Mouse (Mus musculus): ENCODE data around the gene Rpl4. TPM values are rescaled to one million over a fixed set of nuclear protein-coding genes. Genes with fewer than 3 reads are reported as not detected.
"Not testable (repeated sequence)": the region's sequence is repeated elsewhere in the genome, so short reads cannot be mapped to it uniquely, and the experiment has no call there.

Rpl4 gene
- total RNA-seq, 2 experiments from 2014 or later, result 867 to 950 TPM

DNA sequence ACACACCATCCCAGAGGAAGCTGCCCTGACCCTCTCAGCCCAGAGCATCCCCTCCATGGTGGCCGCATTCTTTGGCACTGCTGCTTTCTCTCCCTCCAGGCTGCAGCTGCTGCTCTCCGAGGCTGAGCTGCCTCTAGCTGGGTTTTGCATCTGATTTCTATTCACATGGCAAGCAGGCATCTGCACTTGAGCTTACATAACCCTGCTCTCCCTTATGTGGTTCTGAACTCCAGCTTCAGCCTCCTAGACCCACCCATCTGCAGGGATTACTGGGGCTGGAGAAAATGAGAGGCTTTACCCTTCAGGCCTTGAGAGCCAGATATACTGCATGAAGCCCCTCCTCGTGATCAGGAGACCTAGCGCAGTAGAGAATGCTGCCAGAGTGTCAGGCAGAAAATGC lies 22.4 kb downstream of the Rpl4 start:
- no peak for DNase-seq (ENCODE audit: low spot score in 2 of 2)

DNA sequence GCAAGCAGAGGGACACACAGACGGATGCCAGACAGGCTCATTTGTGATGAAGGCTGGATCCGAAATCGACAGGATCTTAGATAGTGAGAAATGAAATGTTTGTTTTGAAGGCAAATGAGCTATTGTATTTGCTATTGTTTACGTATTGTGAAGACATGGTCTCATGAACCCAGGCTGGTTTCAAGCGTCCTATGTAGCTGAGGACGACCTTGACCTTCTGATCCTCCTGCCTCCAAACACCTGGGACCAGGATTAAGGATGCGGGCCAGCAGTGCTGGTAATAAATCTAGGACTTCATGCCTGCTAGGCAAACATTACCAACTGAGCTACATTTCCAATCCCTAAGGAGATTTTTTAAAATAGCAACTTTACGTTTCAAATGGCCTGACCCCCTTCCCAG lies 24.3 kb downstream of the Rpl4 start:
- no peak for DNase-seq (ENCODE audit: low spot score in 2 of 2)

DNA sequence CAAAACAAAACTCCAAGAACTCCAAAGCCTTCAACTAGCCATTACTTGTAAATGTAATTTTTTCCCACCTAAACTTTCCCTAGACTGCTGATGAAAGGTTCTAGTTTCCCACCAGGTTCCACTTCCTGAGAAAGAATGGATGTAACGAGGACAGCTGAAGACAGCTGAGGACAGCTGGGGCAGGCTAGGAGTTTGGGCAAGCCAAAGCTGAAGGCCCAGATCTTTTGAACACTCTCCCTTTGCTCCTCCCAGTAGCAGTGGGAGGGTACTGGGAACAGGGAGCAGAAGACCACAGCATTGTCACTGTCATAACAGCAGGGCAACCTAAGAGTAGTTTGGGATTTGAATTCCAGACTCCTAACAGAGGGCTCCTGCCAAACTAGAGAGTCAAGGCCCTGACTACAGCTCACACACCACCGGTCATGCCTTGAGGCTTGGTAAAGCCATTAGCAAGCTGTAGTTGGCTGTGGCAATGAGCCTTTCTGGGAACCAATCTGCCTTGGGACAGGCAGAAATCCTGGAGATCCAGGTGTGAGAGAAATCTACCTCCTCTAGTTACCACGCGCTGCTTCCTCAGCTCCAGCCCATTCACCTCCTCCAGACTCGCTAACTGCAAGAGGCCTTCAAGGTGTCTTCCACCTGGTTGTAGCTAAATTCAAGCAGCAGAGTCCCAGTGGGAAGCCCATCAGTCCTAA lies 25.0 kb downstream of the Rpl4 start:
- no peak for DNase-seq (ENCODE audit: low spot score in 2 of 2)

DNA sequence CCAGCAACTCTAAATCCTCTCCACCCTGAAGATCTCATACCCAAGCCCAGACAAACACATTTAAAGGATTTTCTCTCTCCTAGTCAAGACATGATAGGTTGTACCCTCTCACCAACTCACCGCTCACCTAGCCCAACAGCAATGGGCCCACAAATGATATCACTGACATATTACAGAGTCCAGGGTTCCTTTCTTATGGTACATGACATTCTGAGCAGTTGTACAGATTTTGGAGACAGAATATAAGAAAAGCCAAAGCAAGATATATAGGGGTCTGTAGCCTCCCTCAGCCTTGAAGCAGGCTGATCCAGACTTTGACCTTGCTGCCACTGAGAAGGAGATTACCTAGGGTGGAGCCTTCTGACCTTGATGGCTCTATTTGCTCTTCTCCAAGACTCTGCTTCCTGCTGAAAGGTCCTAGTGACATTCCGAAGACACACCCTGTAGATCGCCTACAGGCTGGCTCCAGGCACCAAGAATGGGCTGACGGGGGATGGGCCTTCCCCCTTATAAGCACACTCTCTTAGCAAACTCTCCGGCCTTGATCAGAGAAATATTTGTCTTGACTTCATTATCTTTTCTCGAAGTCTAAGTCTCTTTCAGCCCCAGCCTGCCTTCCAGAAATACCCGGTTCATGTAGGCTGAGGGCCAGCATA lies 25.7 kb downstream of the Rpl4 start:
- DNase-seq (ENCODE audit: low spot score in 2 of 2), result not testable (repeated sequence)

DNA sequence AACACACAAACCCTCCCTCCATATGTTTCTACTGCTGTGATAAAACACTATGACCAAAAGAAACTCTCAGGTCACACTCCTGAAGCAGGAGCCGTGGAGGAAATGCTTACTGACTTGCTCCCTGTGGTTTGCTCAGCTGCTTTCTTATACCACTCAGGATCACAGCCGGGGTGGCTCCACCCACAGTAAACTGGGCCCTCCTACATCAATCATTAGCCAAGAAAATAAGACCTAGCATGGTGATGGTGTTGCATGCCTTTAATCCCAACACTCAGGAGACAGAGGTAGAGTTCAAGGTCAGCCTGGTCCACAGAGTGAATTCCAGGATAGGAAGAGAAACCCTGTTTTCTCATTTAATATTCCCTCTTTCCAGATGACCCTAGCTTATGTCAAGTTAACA lies 26.7 kb downstream of the Rpl4 start:
- no peak for DNase-seq (ENCODE audit: low spot score in 2 of 2)

DNA sequence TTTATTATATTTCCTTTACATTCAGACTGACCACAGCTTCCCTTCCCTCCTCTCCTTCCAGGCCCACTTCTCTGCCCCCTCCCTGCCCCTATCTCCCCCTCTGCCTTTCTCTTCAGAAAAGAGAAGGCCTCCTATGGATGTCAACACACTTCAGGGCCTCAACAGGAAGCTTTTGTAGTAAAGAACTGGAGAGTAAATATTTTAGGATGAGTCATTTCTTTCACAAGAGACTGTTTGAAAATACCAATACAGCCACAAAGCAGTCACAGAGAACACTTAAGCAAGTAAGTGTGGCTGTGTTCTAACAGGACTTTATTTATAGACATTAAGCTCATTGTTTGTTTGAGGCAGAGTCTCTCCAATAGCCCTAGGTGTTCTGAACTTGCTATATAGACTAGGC lies 29.2 kb downstream of the Rpl4 start:
- no peak for DNase-seq (ENCODE audit: low spot score in 2 of 2)

DNA sequence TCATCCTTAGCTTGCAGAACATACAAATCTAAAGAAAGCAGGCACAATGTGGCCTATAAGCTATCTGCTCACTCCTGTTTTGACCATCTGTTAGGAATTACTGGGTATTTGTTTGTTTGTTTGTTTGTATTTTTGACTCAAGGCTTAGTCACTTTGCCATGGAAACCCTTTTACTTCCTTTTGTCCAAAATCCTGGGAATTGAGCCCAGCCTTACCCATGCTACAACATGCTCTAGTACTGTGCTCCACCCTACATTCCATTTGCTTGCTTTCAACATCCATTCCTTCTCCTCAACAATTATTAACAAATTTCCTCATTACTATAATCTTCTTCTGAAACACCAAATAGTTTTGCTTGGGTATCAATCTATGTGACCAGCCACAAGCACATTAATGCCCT lies 29.7 kb downstream of the Rpl4 start:
- no peak for DNase-seq (ENCODE audit: low spot score in 2 of 2)

DNA sequence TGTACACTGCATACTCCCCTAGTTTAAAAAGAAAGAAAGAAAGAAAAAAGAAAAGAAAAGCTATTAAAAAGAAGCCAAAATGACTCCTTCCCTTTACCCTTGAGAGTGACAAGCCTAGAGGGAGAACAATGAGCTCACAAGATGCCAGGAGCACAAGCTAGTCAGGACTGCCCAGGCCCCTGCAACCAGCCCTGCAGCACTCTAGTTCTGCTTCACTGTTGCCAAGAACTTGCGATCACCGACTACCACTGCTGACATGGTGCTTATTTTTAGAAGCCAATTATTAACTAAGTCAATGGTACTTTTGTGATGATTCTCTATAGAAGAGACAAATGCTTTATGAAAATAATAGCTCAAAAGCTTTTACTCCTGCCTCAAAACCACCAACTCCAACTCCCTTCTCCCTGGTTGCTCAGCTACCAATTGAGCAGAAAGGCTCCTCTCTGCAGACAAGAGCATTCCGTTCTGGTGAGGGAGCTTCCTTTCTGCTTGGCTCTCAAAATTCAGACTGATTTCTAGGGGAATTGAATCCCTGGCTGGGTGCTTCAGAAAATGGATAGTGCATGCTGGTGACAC lies 34.4 kb downstream of the Rpl4 start:
- DNase-seq (ENCODE audit: low spot score in 2 of 2), result no peak

DNA sequence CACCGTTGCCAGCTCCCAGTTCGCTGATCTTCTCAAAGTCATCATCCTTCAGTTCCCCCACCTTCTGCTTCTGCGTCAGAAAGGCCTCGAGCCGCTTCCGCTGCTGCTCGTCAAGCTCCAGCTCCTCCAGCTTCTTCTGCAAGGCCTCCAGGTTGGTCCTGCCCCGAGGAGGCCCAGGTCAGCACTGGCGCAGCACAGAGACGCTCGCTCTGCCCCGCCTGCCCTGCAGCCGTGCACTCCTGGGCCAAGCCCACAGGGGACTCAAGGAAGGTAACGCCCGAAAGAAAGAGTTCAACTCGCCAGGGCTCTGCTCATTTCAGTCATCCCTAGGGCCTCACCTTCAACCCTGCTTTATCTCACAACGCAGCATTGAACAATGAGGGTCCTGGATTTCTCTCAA lies 41.3 kb downstream of the Rpl4 start:
- no peak for DNase-seq (ENCODE audit: low spot score in 2 of 2)

DNA sequence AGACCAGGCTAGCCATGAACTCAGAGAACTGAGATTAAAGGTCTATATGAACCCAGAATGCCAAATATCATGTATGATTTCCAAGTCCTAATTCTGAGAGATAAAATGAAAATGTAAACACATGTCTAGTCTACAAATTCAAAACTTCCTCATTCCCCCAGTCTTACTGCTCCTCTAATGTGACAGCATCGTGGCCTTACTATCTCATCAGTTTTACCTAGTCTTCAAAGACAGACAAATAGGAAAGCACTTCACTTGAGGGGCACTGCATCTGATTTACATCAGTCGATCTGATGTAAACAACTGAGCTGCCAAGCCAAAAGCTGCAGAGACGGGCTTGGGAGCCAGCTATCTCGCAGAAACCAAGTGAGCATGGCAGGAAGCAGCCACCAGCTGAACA lies 42.9 kb downstream of the Rpl4 start:
- DNase-seq (ENCODE audit: low spot score in 2 of 2), result no peak

DNA sequence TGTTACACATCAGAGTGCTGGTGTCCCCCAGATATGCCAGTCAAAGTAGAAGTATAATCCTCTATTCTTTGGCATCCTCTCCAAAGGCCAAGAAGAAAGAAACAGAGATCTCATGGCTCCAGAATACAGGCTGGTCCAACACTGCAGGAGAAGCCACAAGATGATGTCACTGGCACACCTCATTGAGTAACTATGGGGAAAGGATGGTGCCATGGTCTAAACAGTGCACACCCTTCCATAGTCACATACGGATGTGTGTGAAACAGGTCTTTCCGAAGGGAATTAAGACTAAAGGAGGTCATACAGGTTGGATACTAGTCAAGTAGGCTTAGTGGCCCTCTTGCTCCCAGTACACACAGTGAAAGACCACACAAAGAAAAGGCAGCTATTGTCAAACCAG lies 43.5 kb downstream of the Rpl4 start:
- DNase-seq (ENCODE audit: low spot score in 2 of 2), result no peak

DNA sequence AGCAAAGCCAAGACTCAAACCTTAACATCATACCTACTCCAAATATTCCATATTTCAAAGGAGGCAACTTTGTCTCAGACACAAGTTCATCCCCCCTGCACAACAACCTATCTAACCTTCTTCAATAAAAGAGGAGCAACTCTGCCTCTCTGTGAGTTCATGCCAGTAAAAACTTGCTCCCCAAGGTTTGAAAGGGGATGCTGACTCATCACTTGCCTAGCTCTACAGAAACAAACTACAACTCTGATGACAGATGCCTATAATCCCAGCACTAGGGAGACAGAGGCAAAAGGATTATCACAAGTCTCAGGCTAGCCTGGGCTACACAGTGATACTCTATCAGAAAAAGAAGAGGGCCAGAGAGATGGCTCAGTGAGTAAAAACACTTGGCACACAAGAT lies 44.7 kb downstream of the Rpl4 start:
- DNase-seq (ENCODE audit: low spot score in 2 of 2), result no peak

DNA sequence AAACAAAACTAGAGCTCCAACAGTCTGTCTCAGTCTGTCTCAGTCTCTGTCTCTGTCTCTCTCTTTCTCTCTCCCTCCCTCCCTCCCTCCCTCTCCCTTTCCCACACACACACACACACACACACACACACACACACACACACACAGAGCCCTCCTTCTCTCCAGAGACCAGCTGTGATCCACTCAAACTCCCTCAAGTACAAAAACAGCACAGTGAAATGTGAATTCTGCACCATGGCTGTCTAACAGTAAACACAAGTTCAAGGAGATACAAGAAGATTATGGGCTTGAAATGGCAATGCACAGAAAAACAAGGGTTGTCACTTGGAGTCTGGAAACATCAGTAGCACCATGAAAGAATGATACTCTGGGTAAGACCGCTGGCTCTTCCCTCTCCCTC lies 46.1 kb downstream of the Rpl4 start:
- no peak for DNase-seq (ENCODE audit: low spot score in 2 of 2)

DNA sequence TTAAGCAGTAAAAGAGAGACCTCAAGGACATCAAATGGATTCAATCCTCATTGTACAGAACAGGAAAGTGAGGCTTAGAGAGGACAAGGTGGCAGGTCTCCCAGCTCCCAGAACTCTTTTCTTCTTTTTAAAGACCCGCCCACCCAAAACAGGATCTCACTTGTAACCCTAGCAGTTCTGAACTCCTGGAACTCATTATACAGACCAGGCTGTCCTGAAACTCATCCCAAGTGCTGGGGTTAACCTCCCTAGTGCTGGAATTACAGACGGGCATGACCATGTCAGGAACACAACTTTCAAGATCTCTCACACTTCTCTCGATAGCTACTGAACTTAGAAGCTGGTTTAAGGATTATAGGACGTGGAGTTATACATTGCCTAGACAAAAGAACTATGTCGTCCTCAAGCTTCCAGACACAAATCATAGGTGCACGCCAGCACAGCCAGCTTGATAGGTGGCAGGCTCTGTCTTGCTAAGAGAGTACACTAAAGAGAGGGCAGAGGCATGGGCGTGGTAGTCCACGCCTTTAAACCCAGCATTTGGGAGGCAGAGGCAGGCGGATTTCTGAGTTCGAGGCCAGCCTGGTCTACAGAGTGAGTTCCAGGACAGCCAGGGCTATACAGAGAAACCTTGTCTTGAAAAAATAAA lies 46.7 kb downstream of the Rpl4 start:
- no peak for DNase-seq (ENCODE audit: low spot score in 2 of 2)

DNA sequence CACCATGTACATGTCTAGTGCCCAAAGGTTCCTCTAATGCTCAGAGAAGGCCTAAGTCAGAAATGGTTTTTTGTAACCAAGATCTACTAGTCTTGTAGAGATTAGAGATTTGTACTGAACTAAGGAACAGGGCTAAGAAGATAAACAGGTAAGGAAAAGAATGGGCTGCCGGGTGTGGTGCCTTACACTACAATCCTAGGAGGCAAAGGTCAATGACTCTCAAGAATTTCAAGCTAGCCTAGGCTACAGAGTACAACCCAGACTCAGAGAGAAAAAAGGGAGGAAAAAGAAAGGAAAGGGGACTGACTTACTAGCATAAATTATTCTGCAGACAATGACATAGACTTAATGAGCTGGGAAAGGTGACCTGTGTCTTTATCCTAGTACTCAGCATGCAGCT lies 47.4 kb downstream of the Rpl4 start:
- DNase-seq (ENCODE audit: low spot score in 2 of 2), result no peak

DNA sequence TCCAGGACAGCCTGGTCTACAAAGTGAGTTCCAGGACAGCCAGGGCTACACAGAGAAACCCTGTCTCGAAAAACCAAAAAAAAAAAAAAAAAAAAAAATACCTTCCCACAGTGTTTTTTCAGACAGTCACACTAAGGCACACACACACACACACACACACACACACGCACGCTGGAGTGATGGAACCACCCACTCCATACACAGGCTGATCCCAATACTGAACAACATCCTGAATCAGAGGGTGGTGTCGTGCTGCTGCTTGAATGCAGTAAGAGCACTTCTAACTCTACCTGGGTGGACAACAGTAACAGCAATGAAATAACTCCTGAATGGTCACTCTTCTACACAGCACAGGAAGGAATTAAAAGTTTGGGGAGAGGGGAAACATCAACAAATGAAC lies 48.3 kb downstream of the Rpl4 start:
- no peak for DNase-seq (ENCODE audit: low spot score in 2 of 2)

DNA sequence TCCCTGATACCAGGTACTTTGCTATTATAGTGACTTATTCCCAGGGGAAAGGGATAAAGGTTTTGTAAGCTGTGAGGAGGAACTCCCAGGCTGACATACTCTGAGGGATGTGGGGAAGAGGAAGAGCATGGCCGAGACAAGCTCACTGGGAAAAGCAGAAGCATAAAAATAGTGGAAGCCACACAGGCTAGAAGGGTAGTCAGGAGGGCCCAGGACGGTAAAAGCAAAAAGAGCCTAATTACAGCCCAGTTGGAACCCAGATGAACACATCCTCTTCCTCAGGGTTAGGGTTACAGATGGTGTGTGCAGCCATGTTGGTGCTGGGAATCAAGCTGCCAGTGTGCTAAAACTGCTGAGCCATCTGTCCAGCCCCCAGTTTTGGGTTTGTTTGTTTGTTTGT lies 48.9 kb downstream of the Rpl4 start:
- DNase-seq (ENCODE audit: low spot score in 2 of 2), result no peak

DNA sequence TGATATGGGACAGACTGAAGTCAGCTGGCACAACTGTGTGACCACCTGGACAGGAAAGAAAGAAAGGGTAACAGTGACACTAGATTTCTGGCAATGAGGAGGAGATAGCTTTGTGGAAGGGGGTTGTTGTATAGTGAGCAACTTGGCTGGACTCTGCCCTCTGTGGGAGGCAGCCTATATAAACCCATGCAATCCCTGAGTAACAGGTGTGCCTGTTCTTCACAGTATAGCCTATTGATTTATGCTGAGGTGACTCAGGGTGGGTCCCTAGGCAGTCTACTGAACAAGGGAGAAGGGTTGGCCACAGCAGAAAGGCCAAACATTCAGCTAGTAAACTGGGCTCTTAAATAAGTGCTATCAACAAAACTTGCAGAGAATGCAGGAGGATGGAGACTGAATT lies 52.6 kb downstream of the Rpl4 start:
- DNase-seq (ENCODE audit: low spot score in 2 of 2), result no peak

DNA sequence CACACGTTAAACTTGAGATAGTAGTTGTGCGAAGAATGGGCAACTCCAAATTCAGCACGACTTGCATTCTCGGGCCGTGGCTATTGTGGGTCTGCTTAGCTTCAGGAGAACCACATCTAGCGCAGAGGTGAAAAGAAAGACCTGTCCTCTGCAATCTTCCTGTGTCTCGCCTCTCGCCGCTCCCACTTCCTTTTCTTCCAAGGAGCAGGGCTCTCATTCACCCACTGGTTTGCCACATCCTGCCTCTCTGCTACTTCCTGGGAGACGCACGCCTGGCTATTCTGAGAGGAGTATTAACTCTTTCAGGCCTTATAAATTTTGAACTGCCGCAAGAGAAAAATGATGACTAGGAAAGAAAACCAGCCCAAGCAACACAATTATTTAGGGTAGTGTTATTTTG lies 54.6 kb downstream of the Rpl4 start:
- DNase-seq (ENCODE audit: low spot score in 2 of 2), result no peak

All from adrenal gland, adult 18-20 months (tissue).